Mouse (Mus musculus) sigmoid colon, adult 10 weeks (tissue): ENCODE data around the gene Dnajb1. TPM values are rescaled to one million over a fixed set of nuclear protein-coding genes. Genes with fewer than 3 reads are reported as not detected.

Experiments
- polyA plus RNA-seq: library from polyadenylated mRNA; stranded (reverse); fragments of 350-450 nt; fragmentation: Illumina TruSeq; extraction: RNeasy Lipid Tissue Mini Kit (QIAGEN cat#74804); gene quantifications from one replicate; pipeline ENCODE4 v1.2.3, GENCODE M21; 2014; ENCODE audit warnings: low read depth, low replicate concordance

Dnajb1 gene
- polyA plus RNA-seq = 12.3 TPM

GRCm38 (mm10) chr8:83607661-83608397, at the start of gene Dnajb1, which contains the start of gene Tecr:
Dnajb1 (plus strand) TSS chr8:83608193.
Tecr (minus strand) TSS chr8:83607971.

DNA sequence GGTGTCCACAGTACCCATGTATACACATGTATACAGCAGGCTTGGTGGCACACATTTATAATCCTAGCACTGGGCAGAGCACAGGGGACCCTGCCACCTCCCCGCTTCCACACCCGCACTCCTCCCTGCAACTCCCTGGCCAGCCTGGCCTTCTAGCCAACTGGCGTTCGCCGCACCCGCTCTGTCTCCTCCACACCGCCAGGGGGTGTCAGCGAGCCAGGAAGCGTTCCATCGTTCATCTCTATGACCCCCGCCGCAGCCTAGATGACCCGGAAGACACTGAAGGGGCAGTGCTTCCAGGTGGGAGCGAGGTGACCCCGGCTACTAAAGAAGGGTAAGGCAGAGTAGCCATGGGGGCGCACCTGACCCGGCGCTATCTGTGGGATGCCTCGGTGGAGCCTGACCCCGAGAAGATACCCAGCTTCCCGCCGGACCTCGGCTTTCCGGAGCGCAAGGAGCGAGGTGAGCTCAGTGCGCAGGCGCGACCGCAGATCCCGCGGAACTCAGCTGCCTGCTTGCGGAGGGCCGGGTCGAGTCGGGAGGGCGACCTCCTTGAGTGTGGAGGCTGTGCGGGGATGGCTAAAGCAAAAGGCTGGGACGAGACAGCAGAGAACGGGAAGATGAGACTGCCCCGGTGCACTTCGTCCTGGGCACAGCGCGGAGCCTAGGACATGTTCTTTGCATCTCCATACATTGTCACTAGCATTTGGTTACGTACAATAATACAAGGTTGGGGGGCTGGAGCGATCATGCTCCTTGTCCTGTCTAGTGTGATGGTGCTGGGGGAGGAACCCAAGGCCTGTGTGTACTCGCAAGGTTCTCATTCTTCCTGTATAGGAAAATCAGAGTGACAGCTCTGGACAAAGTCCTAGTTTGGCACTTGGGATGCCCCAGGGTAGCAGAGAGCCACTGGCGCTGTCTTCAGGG, 41.3 kb upstream of the Dnajb1 start, which contains the start of gene Ndufb7:
TSS of gene Ndufb7 (plus strand) at position 203 of the 927 bp plus-strand sequence.

DNA sequence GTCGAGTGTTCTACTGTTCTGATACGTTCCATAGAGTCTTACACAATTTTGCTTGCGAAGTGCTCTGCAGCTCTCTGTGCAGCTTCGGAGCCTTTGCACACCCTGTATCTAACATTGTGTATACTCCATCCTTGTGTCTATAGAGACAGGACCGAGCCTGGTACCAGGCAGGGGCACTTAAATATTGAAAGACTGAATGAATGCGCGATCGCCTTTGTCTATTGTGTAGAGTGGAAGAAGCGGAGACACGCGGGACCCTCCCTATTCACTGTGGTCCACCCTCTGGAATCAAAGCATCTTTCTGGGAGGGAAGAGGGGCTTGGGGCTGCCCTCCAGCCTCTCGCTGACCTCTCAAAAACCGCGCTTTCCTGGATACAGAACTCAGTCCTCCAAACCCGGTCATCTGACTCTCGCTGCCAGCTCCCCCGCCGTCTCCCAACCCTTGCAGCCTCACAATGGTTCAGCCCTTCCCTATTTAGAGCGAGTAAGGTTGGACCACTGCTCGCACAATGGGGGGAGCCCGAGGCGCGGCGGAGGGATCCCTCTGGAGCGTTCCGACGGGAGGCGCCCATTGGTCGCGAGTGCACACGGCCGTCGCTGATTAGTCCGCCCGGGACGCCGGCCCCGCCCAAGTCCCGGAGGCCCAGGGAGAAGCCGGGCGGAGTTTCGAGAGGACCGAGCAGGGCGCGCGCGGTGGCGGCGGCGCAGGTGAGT, 44.2 kb downstream of the Dnajb1 start, which contains the start of gene Gipc1:
TSS of gene Gipc1 (plus strand) at position 648 of the 714 bp plus-strand sequence.

Other genes starting within 250 kb of the Dnajb1 start
- 0.76 TPM for gene Clgn, start 218.3 kb upstream of the Dnajb1 start, polyA plus RNA-seq
- 144 TPM for gene Scoc, start 149.8 kb upstream of the Dnajb1 start, polyA plus RNA-seq
- gene Olfr370, start 72.4 kb upstream of the Dnajb1 start, polyA plus RNA-seq = not detected
- 0.63 TPM for gene Ndufb7, start 41.5 kb upstream of the Dnajb1 start, polyA plus RNA-seq
- gene Tecr, start 222 bp upstream of the Dnajb1 start, polyA plus RNA-seq = 19.4 TPM
- not detected for gene Gipc1, start 44.5 kb downstream of the Dnajb1 start, polyA plus RNA-seq
- gene Ptger1, start 58.5 kb downstream of the Dnajb1 start, polyA plus RNA-seq = 1.3 TPM
- gene Pkn1, start 91.0 kb downstream of the Dnajb1 start, polyA plus RNA-seq = 20.5 TPM
- gene Ddx39, start 107.0 kb downstream of the Dnajb1 start, polyA plus RNA-seq = 7.6 TPM
- 10.3 TPM for gene Adgre5, start 133.1 kb downstream of the Dnajb1 start, polyA plus RNA-seq